Mouse (Mus musculus): ENCODE results near the gene Tcl1b5. TPM values are rescaled to one million over a fixed set of nuclear protein-coding genes. Genes with fewer than 3 reads are reported as not detected.
"Not testable (repeated sequence)": the region's sequence is repeated elsewhere in the genome, so short reads cannot be mapped to it uniquely, and the experiment has no call there.

Tcl1b5 gene
- polyA plus RNA-seq, 1 experiment from 2014 or later = not detected

- not testable (repeated sequence) for H3K27me3 ChIP-seq (ENCODE audit: control insufficient read depth, insufficient read depth, low read length); ATAC-seq (ENCODE audit: low FRiP score); H3K36me3 ChIP-seq (ENCODE audit: control insufficient read depth, insufficient read depth, low read length); H3K4me1 ChIP-seq (replicated peaks; ENCODE audit: control insufficient read depth, insufficient read depth, low read length); DNase-seq (ENCODE audit: low spot score); H3K27ac ChIP-seq (ENCODE audit: low read depth, low read length); H3K4me3 ChIP-seq (ENCODE audit: low read depth, low read length); H3K9me3 ChIP-seq (ENCODE audit: control insufficient read depth, low read length); H3K4me2 ChIP-seq (replicated peaks; ENCODE audit: low read depth, low read length); H3K9ac ChIP-seq (ENCODE audit: low read depth, low read length)
- 94% methylated on average over 6 of the region's 6 CpGs for WGBS
These were observed 14.6 kb downstream of the Tcl1b5 start, which contains the start of gene Tcl1b3 for GRCm38 (mm10) chr12:105190743-105191142. Gene Tcl1b3, plus strand, starts transcription at chr12:105191043.

DNA sequence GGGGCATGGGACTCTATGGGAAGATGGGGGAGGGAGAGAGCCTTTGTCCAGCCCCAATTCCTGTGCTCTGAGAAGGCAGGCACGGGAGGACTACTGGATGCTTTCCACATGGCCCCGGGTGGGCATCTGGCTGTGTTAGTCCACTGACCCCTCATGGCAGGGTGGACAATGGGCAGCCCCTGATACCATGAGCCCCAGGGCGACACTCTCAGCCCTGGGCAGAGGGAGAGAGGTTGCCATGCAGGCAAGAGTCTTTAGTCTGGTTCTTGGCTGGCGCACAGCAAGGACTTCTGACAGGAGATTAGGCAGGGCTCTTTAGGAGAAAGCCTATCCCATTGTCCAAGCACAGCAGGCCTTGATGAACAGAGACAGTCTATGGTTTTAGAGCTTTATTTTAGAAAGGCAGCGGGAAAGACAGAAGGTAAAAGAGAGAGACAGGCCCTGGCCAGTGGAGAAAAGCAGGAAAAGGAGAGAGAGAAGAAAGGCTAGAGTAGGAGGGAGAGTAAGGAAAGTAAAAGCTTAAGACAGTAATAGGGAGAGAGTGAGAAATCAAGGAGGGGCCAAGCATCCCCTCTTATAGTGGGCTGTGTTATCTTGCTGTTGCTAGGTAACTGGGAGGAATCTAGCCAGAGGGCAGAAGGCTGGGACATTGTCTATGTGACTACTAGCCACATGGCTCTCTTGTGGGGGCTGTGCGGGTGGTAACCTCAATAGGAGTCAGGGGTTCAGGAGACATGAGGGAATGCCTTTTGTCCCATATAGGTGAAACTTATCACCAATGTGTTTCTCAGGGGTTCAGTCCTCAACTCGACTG, 23.7 kb downstream of the Tcl1b5 start:
- H3K4me1 ChIP-seq (replicated peaks; ENCODE audit: control insufficient read depth, insufficient read depth, low read length); H3K27me3 ChIP-seq (ENCODE audit: control insufficient read depth, insufficient read depth, low read length); H3K9ac ChIP-seq (ENCODE audit: low read depth, low read length); H3K4me2 ChIP-seq (replicated peaks; ENCODE audit: low read depth, low read length); H3K4me3 ChIP-seq (ENCODE audit: low read depth, low read length); H3K36me3 ChIP-seq (ENCODE audit: control insufficient read depth, insufficient read depth, low read length); H3K9me3 ChIP-seq (ENCODE audit: control insufficient read depth, low read length); H3K27ac ChIP-seq (ENCODE audit: low read depth, low read length): not testable (repeated sequence)
- 24% methylated on average over 7 of the region's 7 CpGs for WGBS
- ATAC-seq (ENCODE audit: low FRiP score) (peak; percentile 78), DNase-seq (ENCODE audit: low spot score) (peak; percentile 40)

DNA sequence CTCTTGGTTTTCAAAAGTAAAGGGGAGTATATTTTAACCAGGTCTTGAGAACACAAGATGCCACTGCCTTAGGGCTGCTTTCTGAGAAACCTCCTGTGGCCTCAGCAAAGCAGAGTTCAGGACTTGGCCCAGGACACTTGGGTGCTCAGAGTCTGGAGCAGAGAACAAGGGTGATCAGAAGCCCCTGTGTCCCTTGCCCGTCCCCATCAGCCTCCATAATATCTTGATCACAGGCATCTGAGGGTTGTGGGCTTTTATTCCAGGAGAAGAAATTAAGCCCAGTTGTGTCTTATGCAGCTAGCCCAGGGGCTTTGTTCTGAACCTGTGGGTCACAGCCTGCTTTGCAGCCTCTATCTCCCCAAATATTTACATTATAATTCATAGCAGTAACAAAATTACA, 25.5 kb downstream of the Tcl1b5 start, which contains the start of gene Tcl1b4:
Tcl1b4 (plus strand) TSS at position 301 of the 400 bp plus-strand sequence.
- H3K4me3 ChIP-seq (ENCODE audit: low read depth, low read length); H3K4me1 ChIP-seq (replicated peaks; ENCODE audit: control insufficient read depth, insufficient read depth, low read length); H3K36me3 ChIP-seq (ENCODE audit: control insufficient read depth, insufficient read depth, low read length); H3K27me3 ChIP-seq (ENCODE audit: control insufficient read depth, insufficient read depth, low read length); H3K4me2 ChIP-seq (replicated peaks; ENCODE audit: low read depth, low read length); DNase-seq (ENCODE audit: low spot score); H3K9me3 ChIP-seq (ENCODE audit: control insufficient read depth, low read length); H3K9ac ChIP-seq (ENCODE audit: low read depth, low read length); H3K27ac ChIP-seq (ENCODE audit: low read depth, low read length); ATAC-seq (ENCODE audit: low FRiP score): not testable (repeated sequence)
- WGBS = 100% methylated on average over 1 of the region's 1 CpGs

GRCm38 (mm10) chr12:105207071-105207470, 30.9 kb downstream of the Tcl1b5 start:
- WGBS = 76% methylated on average over 1 of the region's 1 CpGs
- Histone ChIP-seq H3K4me1 (replicated peaks; ENCODE audit: control insufficient read depth, insufficient read depth, low read length) (no peaks in the 10 kb centered on the region), H3K27ac (ENCODE audit: low read depth, low read length) (no peak overlapping the region), H3K4me2 (replicated peaks; ENCODE audit: low read depth, low read length) (no peak overlapping the region), H3K9ac (ENCODE audit: low read depth, low read length) (no peak overlapping the region), H3K36me3 (ENCODE audit: control insufficient read depth, insufficient read depth, low read length) (no peaks in the 10 kb centered on the region), H3K27me3 (ENCODE audit: control insufficient read depth, insufficient read depth, low read length) (no peaks in the 10 kb centered on the region), H3K9me3 (ENCODE audit: control insufficient read depth, low read length) (no peaks in the 10 kb centered on the region), H3K4me3 (ENCODE audit: low read depth, low read length) (no peak overlapping the region)
- DNase-seq (ENCODE audit: low spot score) (no peak), ATAC-seq (ENCODE audit: low FRiP score) (no peak)

DNA sequence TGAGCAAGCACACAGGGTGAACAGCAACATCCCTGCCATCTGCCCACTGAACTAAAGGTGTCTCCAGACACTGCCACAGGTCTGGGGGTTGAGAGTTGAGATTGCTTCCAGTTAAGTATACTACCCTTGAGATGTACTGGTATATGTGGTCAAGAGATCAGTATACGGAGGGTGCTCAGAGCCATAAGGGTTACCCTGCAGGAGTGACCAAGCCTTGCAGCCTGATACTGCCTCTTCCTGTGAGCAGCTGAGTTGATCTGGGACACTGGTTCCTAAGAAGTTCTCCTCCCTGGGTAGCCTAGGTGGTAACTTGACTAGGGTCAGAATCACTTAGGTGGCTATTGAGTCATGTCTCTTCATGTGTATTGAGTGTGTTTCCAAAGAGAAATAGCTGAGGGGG, 32.3 kb downstream of the Tcl1b5 start:
- no peaks in the 10 kb centered on the region for H3K9me3 ChIP-seq (ENCODE audit: control insufficient read depth, low read length)
- DNase-seq (ENCODE audit: low spot score) (no peak), ATAC-seq (ENCODE audit: low FRiP score) (no peak)
- H3K4me3 ChIP-seq (ENCODE audit: low read depth, low read length) = no peak overlapping the region
- no peak overlapping the region for H3K9ac ChIP-seq (ENCODE audit: low read depth, low read length)
- H3K36me3 ChIP-seq (ENCODE audit: control insufficient read depth, insufficient read depth, low read length) = no peaks in the 10 kb centered on the region
- H3K27me3 ChIP-seq (ENCODE audit: control insufficient read depth, insufficient read depth, low read length) = no peaks in the 10 kb centered on the region
- H3K4me1 ChIP-seq (replicated peaks; ENCODE audit: control insufficient read depth, insufficient read depth, low read length) = no peaks in the 10 kb centered on the region
- H3K27ac ChIP-seq (ENCODE audit: low read depth, low read length) = no peak overlapping the region
- H3K4me2 ChIP-seq (replicated peaks; ENCODE audit: low read depth, low read length) = no peak overlapping the region
- 100% methylated on average over 1 of the region's 1 CpGs for WGBS

- Histone ChIP-seq H3K9me3 (ENCODE audit: control insufficient read depth, low read length) (no peaks in the 10 kb centered on the region), H3K9ac (ENCODE audit: low read depth, low read length) (no peak overlapping the region), H3K4me2 (replicated peaks; ENCODE audit: low read depth, low read length) (no peak overlapping the region), H3K4me1 (replicated peaks; ENCODE audit: control insufficient read depth, insufficient read depth, low read length) (no peaks in the 10 kb centered on the region), H3K27ac (ENCODE audit: low read depth, low read length) (no peak overlapping the region), H3K27me3 (ENCODE audit: control insufficient read depth, insufficient read depth, low read length) (no peaks in the 10 kb centered on the region), H3K36me3 (ENCODE audit: control insufficient read depth, insufficient read depth, low read length) (no peaks in the 10 kb centered on the region), H3K4me3 (ENCODE audit: low read depth, low read length) (no peak overlapping the region)
- WGBS = 90% methylated on average over 7 of the region's 7 CpGs
- DNase-seq (ENCODE audit: low spot score) (no peak), ATAC-seq (ENCODE audit: low FRiP score) (no peak)
These were observed 33.1 kb downstream of the Tcl1b5 start for GRCm38 (mm10) chr12:105209231-105209630.

DNA sequence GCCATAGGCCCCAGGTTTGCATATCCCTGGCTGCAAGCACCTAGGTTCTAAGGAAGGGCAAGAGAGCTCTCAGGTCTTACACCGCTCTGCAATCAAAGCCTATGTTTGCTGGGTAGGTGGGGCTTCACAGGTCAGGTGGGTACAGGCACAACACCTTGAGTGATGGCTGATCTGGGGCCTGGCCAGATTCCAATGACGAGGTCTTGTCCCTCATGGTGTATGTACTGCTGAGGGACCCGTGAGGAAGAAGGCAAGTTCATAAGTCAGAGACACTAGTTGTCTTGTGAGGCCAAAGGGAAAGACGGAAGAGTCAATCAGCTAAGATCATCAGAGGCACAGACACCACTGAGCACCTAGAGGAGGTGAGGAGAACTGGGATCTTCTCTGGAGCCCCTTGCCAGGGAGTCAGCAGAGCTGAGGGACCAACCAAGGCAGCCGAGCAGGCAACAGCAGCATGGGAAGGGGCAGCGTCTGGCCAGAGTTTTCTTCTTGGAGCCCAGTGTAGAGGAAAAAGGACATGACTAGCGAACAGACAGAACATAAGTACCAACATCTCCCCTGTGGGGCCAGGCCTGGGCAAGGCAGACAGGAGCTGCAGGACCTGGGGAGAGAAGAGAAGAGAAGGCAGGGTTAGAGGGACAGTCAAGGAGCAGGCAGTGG, 41.1 kb downstream of the Tcl1b5 start:
- no peak overlapping the region for H3K4me2 ChIP-seq (replicated peaks; ENCODE audit: low read depth, low read length)
- H3K9ac ChIP-seq (ENCODE audit: low read depth, low read length) = no peak overlapping the region
- no peaks in the 10 kb centered on the region for H3K36me3 ChIP-seq (ENCODE audit: control insufficient read depth, insufficient read depth, low read length)
- 87% methylated on average over 7 of the region's 7 CpGs for WGBS
- no peak overlapping the region for H3K4me3 ChIP-seq (ENCODE audit: low read depth, low read length)
- H3K27ac ChIP-seq (ENCODE audit: low read depth, low read length) = no peak overlapping the region
- ATAC-seq (ENCODE audit: low FRiP score) (no peak), DNase-seq (ENCODE audit: low spot score) (no peak)
- H3K27me3 ChIP-seq (ENCODE audit: control insufficient read depth, insufficient read depth, low read length) = no peaks in the 10 kb centered on the region
- no peaks in the 10 kb centered on the region for H3K9me3 ChIP-seq (ENCODE audit: control insufficient read depth, low read length)
- no peaks in the 10 kb centered on the region for H3K4me1 ChIP-seq (replicated peaks; ENCODE audit: control insufficient read depth, insufficient read depth, low read length)

DNA sequence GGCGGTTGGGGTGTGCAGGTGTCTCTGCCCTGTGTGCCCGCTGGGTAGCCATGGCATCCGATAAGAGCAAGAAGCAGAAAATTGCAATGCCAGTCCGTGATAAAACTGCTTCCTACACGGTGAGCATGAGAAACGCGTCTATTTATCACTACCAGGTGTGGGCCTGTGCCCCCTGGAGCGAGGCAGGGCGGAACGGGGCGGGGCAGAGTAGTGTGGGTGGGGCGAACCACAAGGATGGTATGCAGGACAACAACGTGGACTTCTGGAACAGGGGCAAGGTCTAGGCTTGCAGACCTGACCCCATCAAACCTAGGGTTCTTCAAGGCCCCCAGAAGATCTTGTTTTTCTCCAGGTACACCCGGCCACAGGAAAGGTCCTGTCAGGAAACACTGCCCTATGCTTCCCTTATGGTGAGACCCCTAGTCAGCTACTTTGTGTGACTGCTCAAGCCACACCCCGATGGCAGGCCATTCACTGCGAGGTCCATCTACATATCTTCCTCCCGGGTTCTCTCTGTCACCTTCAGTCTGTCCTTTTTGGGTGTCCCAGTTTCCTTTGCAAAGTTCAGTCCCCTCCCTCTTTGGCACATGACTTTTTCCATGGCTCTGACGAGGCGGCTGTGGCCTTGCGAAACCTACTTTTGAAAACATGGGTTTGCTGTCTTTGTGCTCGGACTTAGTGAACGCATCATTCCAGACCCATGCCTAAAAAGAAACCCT, 46.6 kb downstream of the Tcl1b5 start, which contains the start of gene Tcl1:
Tcl1 (minus strand) TSS at position 193 of the 719 bp plus-strand sequence.
- DNase-seq (ENCODE audit: low spot score) (no peak), ATAC-seq (ENCODE audit: low FRiP score) (no peak)
- H3K4me1 ChIP-seq (replicated peaks; ENCODE audit: control insufficient read depth, insufficient read depth, low read length) = peaks cover 4% of the 10 kb centered on the region
- H3K9me3 ChIP-seq (ENCODE audit: control insufficient read depth, low read length) = no peaks in the 10 kb centered on the region
- no peak within 1 kb of the TSS for H3K9ac ChIP-seq (ENCODE audit: low read depth, low read length)
- WGBS = 93% methylated on average over 22 of the region's 22 CpGs
- H3K27me3 ChIP-seq (ENCODE audit: control insufficient read depth, insufficient read depth, low read length) = no peaks in the 10 kb centered on the region
- no peak within 1 kb of the TSS for H3K27ac ChIP-seq (ENCODE audit: low read depth, low read length)
- H3K4me2 ChIP-seq (replicated peaks; ENCODE audit: low read depth, low read length) = no peak within 1 kb of the TSS
- no peak within 1 kb of the TSS for H3K4me3 ChIP-seq (ENCODE audit: low read depth, low read length)
- H3K36me3 ChIP-seq (ENCODE audit: control insufficient read depth, insufficient read depth, low read length) = no peaks in the 10 kb centered on the region
